Mouse (Mus musculus): Measurements from ENCODE around the gene Kcnj14. TPM values are rescaled to one million over a fixed set of nuclear protein-coding genes. Genes with fewer than 3 reads are reported as not detected.

The Kcnj14 gene
- total and polyA plus RNA-seq, 2 experiments, result 0.11 TPM; not detected in 1

DNA sequence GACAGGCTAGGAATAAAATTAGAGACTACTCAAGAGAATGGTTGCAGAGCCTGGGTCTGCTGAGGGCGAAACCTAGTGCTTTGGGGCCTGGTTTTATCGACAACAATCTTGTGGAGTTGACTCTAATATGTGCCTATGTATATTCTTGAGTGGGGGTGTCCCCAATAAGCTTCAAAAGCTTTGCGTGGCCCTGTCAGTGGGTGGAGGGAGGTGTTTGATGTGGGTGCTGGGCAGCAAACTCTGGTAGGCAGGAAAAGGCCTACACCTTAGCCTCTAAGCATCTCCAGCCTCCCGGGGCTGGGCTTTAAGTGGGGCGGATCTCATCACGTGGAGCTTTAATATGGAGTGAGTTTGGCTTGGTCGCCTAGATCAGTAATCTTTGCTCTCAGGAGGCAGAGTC, 25.7 kb downstream of the Kcnj14 start:
- no peaks in the 10 kb centered on the region for H3K79me2 ChIP-seq (ENCODE audit: control insufficient read depth, insufficient read depth, low read length)
- H3K4me1 ChIP-seq (ENCODE audit: control insufficient read depth, insufficient read depth, low read length), result peaks cover 3% of the 10 kb centered on the region; the same call in 1 of the 2 replicates
- H3K27me3 ChIP-seq (ENCODE audit: control insufficient read depth, insufficient read depth, low read length), result peaks cover 8% of the 10 kb centered on the region; the same call in 1 of the 2 replicates
- no peak overlapping the region for H3K27ac ChIP-seq (replicated peaks; ENCODE audit: insufficient read depth, low read depth, low read length)
- TF ChIP-seq CTCF (IDR thresholded peaks at IDR 0.05; ENCODE audit: low read depth, low read length) (no peak), POLR2A (IDR thresholded peaks at IDR 0.05; ENCODE audit: extremely low read depth, insufficient read depth, low read length) (no peak)
- no peaks in the 10 kb centered on the region for H3K36me3 ChIP-seq (ENCODE audit: control insufficient read depth, insufficient read depth, low read length)
- H3K4me3 ChIP-seq (ENCODE audit: insufficient read depth, low read depth, low read length), result no peak overlapping the region
- H3K9ac ChIP-seq (ENCODE audit: low read depth, low read length), result no peak overlapping the region
- 69% methylated on average over 7 of the region's 7 CpGs for WGBS
- DNase-seq (ENCODE audit: extremely low read depth, low read depth, low spot score), result peak; percentile 14

DNA sequence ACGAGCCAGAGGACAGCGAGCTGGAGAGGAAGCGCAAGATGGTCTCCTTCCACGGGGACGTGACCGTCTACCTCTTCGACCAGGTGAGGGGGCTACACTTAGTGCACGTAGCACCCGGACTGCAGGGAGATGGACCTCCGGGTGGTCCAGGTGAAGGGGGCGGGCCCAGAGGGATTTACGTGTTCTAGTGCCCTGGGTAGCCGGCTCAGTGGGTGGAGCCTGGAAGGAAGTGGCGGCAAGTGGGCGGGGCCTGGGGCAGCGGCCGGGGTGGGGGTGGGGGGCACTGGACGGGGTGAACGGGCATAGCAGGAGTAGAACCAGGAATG, 26.1 kb downstream of the Kcnj14 start:
- no peaks in the 10 kb centered on the region for H3K36me3 ChIP-seq (ENCODE audit: control insufficient read depth, insufficient read depth, low read length)
- peaks cover 10% of the 10 kb centered on the region; the same call in 1 of the 2 replicates for H3K27me3 ChIP-seq (ENCODE audit: control insufficient read depth, insufficient read depth, low read length)
- peak overlapping the region; percentile 46 for H3K4me3 ChIP-seq (ENCODE audit: insufficient read depth, low read depth, low read length)
- WGBS, result 3% methylated on average over 19 of the region's 19 CpGs
- no peak overlapping the region for H3K27ac ChIP-seq (replicated peaks; ENCODE audit: insufficient read depth, low read depth, low read length)
- no peak for DNase-seq (ENCODE audit: extremely low read depth, low read depth, low spot score)
- peaks cover 3% of the 10 kb centered on the region; the same call in 1 of the 2 replicates for H3K4me1 ChIP-seq (ENCODE audit: control insufficient read depth, insufficient read depth, low read length)
- no peaks in the 10 kb centered on the region for H3K79me2 ChIP-seq (ENCODE audit: control insufficient read depth, insufficient read depth, low read length)
- no peak for TF ChIP-seq CTCF (IDR thresholded peaks at IDR 0.05; ENCODE audit: low read depth, low read length)
- no peak for TF ChIP-seq POLR2A (IDR thresholded peaks at IDR 0.05; ENCODE audit: extremely low read depth, insufficient read depth, low read length)
- peak overlapping the region; percentile 4; the same call in 1 of the 2 replicates for H3K9ac ChIP-seq (ENCODE audit: low read depth, low read length)

GRCm38 (mm10) chr7:45797661-45798510, 26.7 kb downstream of the Kcnj14 start:
- peaks cover 3% of the 10 kb centered on the region; the same call in 1 of the 2 replicates for H3K4me1 ChIP-seq (ENCODE audit: control insufficient read depth, insufficient read depth, low read length)
- no peak overlapping the region for H3K27ac ChIP-seq (replicated peaks; ENCODE audit: insufficient read depth, low read depth, low read length)
- H3K9ac ChIP-seq (ENCODE audit: low read depth, low read length), result peak overlapping the region; percentile 4; the same call in 1 of the 2 replicates
- no peaks in the 10 kb centered on the region for H3K36me3 ChIP-seq (ENCODE audit: control insufficient read depth, insufficient read depth, low read length)
- peak overlapping the region; percentile 46 for H3K4me3 ChIP-seq (ENCODE audit: insufficient read depth, low read depth, low read length)
- 5% methylated on average over 59 of the region's 60 CpGs for WGBS
- TF ChIP-seq CTCF (IDR thresholded peaks at IDR 0.05; ENCODE audit: low read depth, low read length) (no peak), POLR2A (IDR thresholded peaks at IDR 0.05; ENCODE audit: extremely low read depth, insufficient read depth, low read length) (no peak)
- H3K27me3 ChIP-seq (ENCODE audit: control insufficient read depth, insufficient read depth, low read length), result peaks cover 10% of the 10 kb centered on the region; the same call in 1 of the 2 replicates
- no peaks in the 10 kb centered on the region for H3K79me2 ChIP-seq (ENCODE audit: control insufficient read depth, insufficient read depth, low read length)
- DNase-seq (ENCODE audit: extremely low read depth, low read depth, low spot score), result no peak

- H3K9ac ChIP-seq (ENCODE audit: low read depth, low read length), result no peak overlapping the region
- no peak overlapping the region for H3K27ac ChIP-seq (replicated peaks; ENCODE audit: insufficient read depth, low read depth, low read length)
- no peak for TF ChIP-seq CTCF (IDR thresholded peaks at IDR 0.05; ENCODE audit: low read depth, low read length)
- TF ChIP-seq POLR2A (IDR thresholded peaks at IDR 0.05; ENCODE audit: extremely low read depth, insufficient read depth, low read length), result no peak
- peaks cover 3% of the 10 kb centered on the region; the same call in 1 of the 2 replicates for H3K4me1 ChIP-seq (ENCODE audit: control insufficient read depth, insufficient read depth, low read length)
- DNase-seq (ENCODE audit: extremely low read depth, low read depth, low spot score), result no peak
- no peaks in the 10 kb centered on the region for H3K36me3 ChIP-seq (ENCODE audit: control insufficient read depth, insufficient read depth, low read length)
- H3K27me3 ChIP-seq (ENCODE audit: control insufficient read depth, insufficient read depth, low read length), result peaks cover 10% of the 10 kb centered on the region; the same call in 1 of the 2 replicates
- no peak overlapping the region for H3K4me3 ChIP-seq (ENCODE audit: insufficient read depth, low read depth, low read length)
- no peaks in the 10 kb centered on the region for H3K79me2 ChIP-seq (ENCODE audit: control insufficient read depth, insufficient read depth, low read length)
- 62% methylated on average over 6 of the region's 6 CpGs for WGBS
These were observed 27.6 kb downstream of the Kcnj14 start for GRCm38 (mm10) chr7:45796950-45797349.

- WGBS, result 93% methylated on average over 28 of the region's 29 CpGs
- peaks cover 10% of the 10 kb centered on the region; the same call in 1 of the 2 replicates for H3K27me3 ChIP-seq (ENCODE audit: control insufficient read depth, insufficient read depth, low read length)
- TF ChIP-seq CTCF (IDR thresholded peaks at IDR 0.05; ENCODE audit: low read depth, low read length) (no peak), POLR2A (IDR thresholded peaks at IDR 0.05; ENCODE audit: extremely low read depth, insufficient read depth, low read length) (no peak)
These were observed 29.6 kb downstream of the Kcnj14 start for GRCm38 (mm10) chr7:45794971-45795370.

More at GRCm38 (mm10) chr7:45794971-45795370, 29.6 kb downstream of the Kcnj14 start:
- no peak for DNase-seq (ENCODE audit: extremely low read depth, low read depth, low spot score)
- H3K27ac ChIP-seq (replicated peaks; ENCODE audit: insufficient read depth, low read depth, low read length), result no peak overlapping the region
- H3K4me1 ChIP-seq (ENCODE audit: control insufficient read depth, insufficient read depth, low read length), result no peaks in the 10 kb centered on the region
- H3K36me3 ChIP-seq (ENCODE audit: control insufficient read depth, insufficient read depth, low read length), result no peaks in the 10 kb centered on the region
- H3K4me3 ChIP-seq (ENCODE audit: insufficient read depth, low read depth, low read length), result no peak overlapping the region
- no peaks in the 10 kb centered on the region for H3K79me2 ChIP-seq (ENCODE audit: control insufficient read depth, insufficient read depth, low read length)
- H3K9ac ChIP-seq (ENCODE audit: low read depth, low read length), result no peak overlapping the region
